Mouse (Mus musculus) hindbrain, embryonic 15.5 days (tissue): ENCODE measurements around the gene Crkl. TPM values are rescaled to one million over a fixed set of nuclear protein-coding genes. Genes with fewer than 3 reads are reported as not detected.
"Not testable (repeated sequence)": the region's sequence is repeated elsewhere in the genome, so short reads cannot be mapped to it uniquely, and the experiment has no call there.

Experiments
- ATAC-seq: fragments of 200-750 bp; cut with Nextera tagmentation; 2 replicates; pipeline ENCODE4 v1.8.0; 2017; ENCODE audit warnings: low read depth, moderate number of reproducible peaks, moderate TSS enrichment; ENCODE audit not compliant: low FRiP score
- H3K27ac ChIP-seq: fragments of 300-500 bp; sonication (generic); replicated peaks from 2 replicates; pipeline ENCODE4 v1.5.1; 2015; ENCODE audit warnings: mild to moderate bottlenecking, inconsistent platforms
- H3K27me3 ChIP-seq: fragments of 300-500 bp; sonication (generic); 2 replicates; pipeline ENCODE4 v1.6.1; 2015; ENCODE audit warnings: control low read depth, inconsistent platforms
- H3K36me3 ChIP-seq: fragments of 300-500 bp; sonication (generic); 2 replicates; pipeline ENCODE4 v1.6.1; 2015; ENCODE audit warnings: control low read depth, inconsistent platforms
- H3K4me1 ChIP-seq: fragments of 300-500 bp; sonication (generic); replicated peaks from 2 replicates; pipeline ENCODE4 v1.6.1; 2015; ENCODE audit warnings: control low read depth, inconsistent platforms
- H3K4me2 ChIP-seq: fragments of 300-500 bp; sonication (generic); 2 replicates; pipeline ENCODE4 v1.6.1; 2015; ENCODE audit warnings: moderate library complexity, mild to moderate bottlenecking, inconsistent platforms
- H3K4me3 ChIP-seq: fragments of 300-500 bp; sonication (generic); 2 replicates; pipeline ENCODE4 v1.5.1; 2015; ENCODE audit warnings: mild to moderate bottlenecking, inconsistent platforms
- H3K9ac ChIP-seq: fragments of 300-500 bp; sonication (generic); 2 replicates; pipeline ENCODE4 v1.6.1; 2015; ENCODE audit warnings: inconsistent platforms
- H3K9me3 ChIP-seq: fragments of 300-500 bp; sonication (generic); 2 replicates; pipeline ENCODE4 v1.6.1; 2016; ENCODE audit warnings: control low read depth, inconsistent platforms
- WGBS: fragments of 180-500 bp; shearing (Covaris S2); methylation state at CpG from one replicate; pipeline ENCODE4 v1.1.7; 2015; 5-methylcytosine and 5-hydroxymethylcytosine counted together
- polyA plus RNA-seq: library from polyadenylated mRNA; unstranded; fragments of >200 nt; fragmentation: Nextera tagmentation; extraction: Ambion mirVana; gene quantifications from 2 replicates; pipeline ENCODE4 v1.2.1, GENCODE M21; 2015

The Crkl gene
- polyA plus RNA-seq, 1 experiment from 2014 or later, result 85.2 TPM

GRCm38 (mm10) chr16:17488478-17489468 is 37.0 kb downstream of the Crkl start:
- no peak overlapping the region for H3K27ac ChIP-seq
- peak; percentile 23; the same call in 1 of the 2 replicates for ATAC-seq
- peak overlapping the region; percentile 44 for H3K4me3 ChIP-seq
- H3K9ac ChIP-seq, result peak overlapping the region; percentile 46; the same call in 1 of the 2 replicates
- H3K36me3 ChIP-seq, result peaks cover 21% of the 10 kb centered on the region
- no peaks in the 10 kb centered on the region for H3K9me3 ChIP-seq
- H3K27me3 ChIP-seq, result peaks cover 6% of the 10 kb centered on the region; the same call in 1 of the 2 replicates
- WGBS, result 49% methylated on average over 14 of the region's 14 CpGs
- H3K4me1 ChIP-seq, result peaks cover 12% of the 10 kb centered on the region
- H3K4me2 ChIP-seq, result peak overlapping the region; percentile 85

- peak; percentile 68 for ATAC-seq
These were observed 37.8 kb downstream of the Crkl start, which contains the start of gene Aifm3 for GRCm38 (mm10) chr16:17489469-17490111. Aifm3 (plus strand) TSS chr16:17489611.

GRCm38 (mm10) chr16:17491154-17491553 is 39.4 kb downstream of the Crkl start:
- no peak for ATAC-seq
- Histone ChIP-seq H3K4me1 (peaks cover 13% of the 10 kb centered on the region), H3K36me3 (peaks cover 5% of the 10 kb centered on the region), H3K27me3 (peaks cover 6% of the 10 kb centered on the region; the same call in 1 of the 2 replicates), H3K9ac (no peak overlapping the region), H3K9me3 (no peaks in the 10 kb centered on the region), H3K4me3 (no peak overlapping the region), H3K27ac (no peak overlapping the region), H3K4me2 (no peak overlapping the region)
- 87% methylated on average over 5 of the region's 5 CpGs for WGBS

More at GRCm38 (mm10) chr16:17489469-17490111, 37.8 kb downstream of the Crkl start, which contains the start of gene Aifm3:
- peak within 1 kb of the TSS; percentile 44 for H3K4me3 ChIP-seq
- WGBS, result under 1% methylated on average over 45 of the region's 47 CpGs
- H3K4me1 ChIP-seq, result peaks cover 12% of the 10 kb centered on the region
- no peaks in the 10 kb centered on the region for H3K9me3 ChIP-seq
- H3K4me2 ChIP-seq, result peak within 1 kb of the TSS; percentile 85
- H3K27ac ChIP-seq, result no peak within 1 kb of the TSS
- H3K9ac ChIP-seq, result peak within 1 kb of the TSS; percentile 46
- peaks cover 14% of the 10 kb centered on the region for H3K36me3 ChIP-seq
- H3K27me3 ChIP-seq, result peaks cover 6% of the 10 kb centered on the region; the same call in 1 of the 2 replicates

GRCm38 (mm10) chr16:17491896-17492561 is 40.2 kb downstream of the Crkl start:
- Histone ChIP-seq H3K27ac (no peak overlapping the region), H3K27me3 (peaks cover 6% of the 10 kb centered on the region; the same call in 1 of the 2 replicates), H3K4me3 (no peak overlapping the region), H3K4me2 (no peak overlapping the region), H3K9ac (no peak overlapping the region), H3K9me3 (no peaks in the 10 kb centered on the region), H3K36me3 (peaks cover 5% of the 10 kb centered on the region), H3K4me1 (peaks cover 21% of the 10 kb centered on the region)
- no peak for ATAC-seq
- 66% methylated on average over 5 of the region's 5 CpGs for WGBS

GRCm38 (mm10) chr16:17496499-17497305 is 44.9 kb downstream of the Crkl start:
- H3K4me1 ChIP-seq, result peaks cover 17% of the 10 kb centered on the region
- H3K9ac ChIP-seq, result no peak overlapping the region
- WGBS, result 49% methylated on average over 2 of the region's 2 CpGs
- no peak overlapping the region for H3K4me3 ChIP-seq
- H3K9me3 ChIP-seq, result no peaks in the 10 kb centered on the region
- no peaks in the 10 kb centered on the region for H3K36me3 ChIP-seq
- no peaks in the 10 kb centered on the region for H3K27me3 ChIP-seq
- ATAC-seq, result 0 out of 2 replicates have a peak, but pooled peaks have one; percentile 4
- peak overlapping the region; percentile 59; the same call in 1 of the 2 replicates for H3K27ac ChIP-seq
- H3K4me2 ChIP-seq, result no peak overlapping the region

GRCm38 (mm10) chr16:17499249-17499883 is 47.6 kb downstream of the Crkl start:
- H3K4me2 ChIP-seq, result no peak overlapping the region; the same call in 1 of the 2 replicates
- peaks cover 17% of the 10 kb centered on the region for H3K4me1 ChIP-seq
- H3K36me3 ChIP-seq, result no peaks in the 10 kb centered on the region
- 12% methylated on average over 10 of the region's 10 CpGs for WGBS
- no peak overlapping the region for H3K4me3 ChIP-seq
- H3K27me3 ChIP-seq, result no peaks in the 10 kb centered on the region
- no peak overlapping the region for H3K9ac ChIP-seq
- H3K9me3 ChIP-seq, result no peaks in the 10 kb centered on the region
- H3K27ac ChIP-seq, result peak overlapping the region; percentile 45
- peak; percentile 81 for ATAC-seq

- Histone ChIP-seq H3K4me3 (no peak overlapping the region), H3K4me2 (no peak overlapping the region), H3K27ac (no peak overlapping the region), H3K9me3 (no peaks in the 10 kb centered on the region), H3K27me3 (no peaks in the 10 kb centered on the region), H3K9ac (no peak overlapping the region), H3K36me3 (no peaks in the 10 kb centered on the region), H3K4me1 (peaks cover 8% of the 10 kb centered on the region; the same call in 1 of the 2 replicates)
- no peak for ATAC-seq
- 84% methylated on average over 4 of the region's 4 CpGs for WGBS
These were observed 50.9 kb downstream of the Crkl start for GRCm38 (mm10) chr16:17502681-17503080.

GRCm38 (mm10) chr16:17507018-17507552 is 55.3 kb downstream of the Crkl start:
- Histone ChIP-seq H3K4me2 (no peak overlapping the region), H3K9me3 (no peaks in the 10 kb centered on the region), H3K4me3 (no peak overlapping the region), H3K27me3 (no peaks in the 10 kb centered on the region), H3K27ac (no peak overlapping the region), H3K4me1 (peaks cover 23% of the 10 kb centered on the region), H3K36me3 (peaks cover 2% of the 10 kb centered on the region; the same call in 1 of the 2 replicates), H3K9ac (no peak overlapping the region)
- WGBS, result 88% methylated on average over 5 of the region's 5 CpGs
- ATAC-seq, result no peak

- Histone ChIP-seq H3K4me2 (peak overlapping the region; percentile 78), H3K27ac (peak overlapping the region; percentile 96), H3K4me1 (peaks cover 23% of the 10 kb centered on the region), H3K4me3 (peak overlapping the region; percentile 64), H3K36me3 (peaks cover 10% of the 10 kb centered on the region), H3K9ac (peak overlapping the region; percentile 64)
- not testable (repeated sequence) for H3K9me3 ChIP-seq, H3K27me3 ChIP-seq
- 26% methylated on average over 3 of the region's 3 CpGs for WGBS
- peak; percentile 5; the same call in 1 of the 2 replicates for ATAC-seq
These were observed 56.2 kb downstream of the Crkl start for GRCm38 (mm10) chr16:17508031-17508430.

- Histone ChIP-seq H3K4me3 (peak within 1 kb of the TSS; percentile 64), H3K27ac (peak within 1 kb of the TSS; percentile 96), H3K27me3 (no peaks in the 10 kb centered on the region), H3K9ac (peak within 1 kb of the TSS; percentile 64), H3K36me3 (peaks cover 17% of the 10 kb centered on the region), H3K9me3 (no peaks in the 10 kb centered on the region), H3K4me1 (peaks cover 23% of the 10 kb centered on the region), H3K4me2 (peak within 1 kb of the TSS; percentile 78)
- under 1% methylated on average over 50 of the region's 50 CpGs for WGBS
- ATAC-seq, result peak; percentile 97
These were observed 56.9 kb downstream of the Crkl start, which contains the start of gene Lztr1 for GRCm38 (mm10) chr16:17508546-17509239. Lztr1 (plus strand) TSS chr16:17508688.
